Mouse (Mus musculus): ENCODE measurements at regions not wholly inside any gene's neighbourhood (a gene's known extent, or its start where the extent isn't known, plus 50 kb on each side); places are given as distances from the start of the nearest gene placed in this dataset.

DNA sequence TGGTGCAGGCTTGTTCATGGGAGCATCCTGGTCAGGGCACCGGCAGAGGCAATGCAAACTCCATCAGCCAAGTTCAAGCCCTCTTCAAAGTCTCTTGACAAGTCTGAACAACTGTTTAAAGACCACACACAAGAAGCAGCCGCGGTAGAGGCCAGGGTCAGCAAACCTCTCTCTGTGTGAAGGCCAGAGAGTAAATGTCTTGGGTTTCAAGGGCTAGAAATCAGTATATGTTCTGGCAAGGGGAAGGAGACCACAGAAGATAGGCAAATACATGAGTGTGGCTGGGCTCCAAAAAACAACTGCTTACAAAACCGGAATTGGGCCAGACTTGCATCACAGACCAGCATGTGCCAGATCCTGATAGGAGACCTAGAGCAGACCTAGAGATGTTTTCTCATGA is 203.0 kb downstream of the Sptssa start:
- DNase-seq (ENCODE audit: low spot score), result peak; percentile 51

DNA sequence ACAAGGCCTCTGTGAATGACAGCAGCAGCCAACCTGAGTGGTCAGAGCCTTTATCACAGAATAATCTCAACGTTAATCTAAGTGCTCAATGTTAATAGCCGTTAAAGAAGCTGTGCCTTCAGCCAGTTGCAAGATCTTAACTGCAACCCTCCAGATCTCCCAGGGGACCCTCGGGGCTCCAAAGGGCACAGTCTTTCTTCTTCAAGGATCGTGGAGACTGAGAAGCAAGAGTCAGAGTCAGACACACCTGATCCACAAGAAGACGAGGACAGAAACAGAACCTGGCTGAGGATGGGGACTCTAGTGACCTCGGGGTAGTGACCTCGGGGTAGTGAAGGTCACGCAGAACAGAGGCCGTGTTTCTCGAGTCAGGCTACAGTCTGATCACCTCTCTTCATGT is 206.0 kb downstream of the Sptssa start:
- DNase-seq (ENCODE audit: low spot score), result no peak

DNA sequence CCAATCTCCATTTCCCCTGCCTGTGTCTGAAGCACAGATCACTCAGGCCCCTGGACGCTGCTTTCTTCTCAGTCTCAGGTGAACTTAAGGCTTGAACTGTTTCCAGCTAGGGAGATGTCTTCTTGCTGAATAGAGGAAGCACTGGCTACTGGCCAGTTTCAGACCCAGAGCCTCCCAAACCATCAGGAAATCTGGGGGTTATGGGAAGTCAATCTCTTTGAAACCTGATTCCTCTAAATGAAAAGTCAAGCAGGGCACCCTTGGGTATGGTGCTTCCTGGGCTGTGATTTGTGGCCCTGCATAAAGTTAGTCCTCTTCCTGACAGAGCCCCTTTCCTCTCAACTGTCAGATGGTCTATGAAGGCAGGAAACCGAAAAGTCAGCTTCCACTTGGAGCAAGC is 208.2 kb downstream of the Sptssa start:
- no peak for DNase-seq (ENCODE audit: low spot score)

DNA sequence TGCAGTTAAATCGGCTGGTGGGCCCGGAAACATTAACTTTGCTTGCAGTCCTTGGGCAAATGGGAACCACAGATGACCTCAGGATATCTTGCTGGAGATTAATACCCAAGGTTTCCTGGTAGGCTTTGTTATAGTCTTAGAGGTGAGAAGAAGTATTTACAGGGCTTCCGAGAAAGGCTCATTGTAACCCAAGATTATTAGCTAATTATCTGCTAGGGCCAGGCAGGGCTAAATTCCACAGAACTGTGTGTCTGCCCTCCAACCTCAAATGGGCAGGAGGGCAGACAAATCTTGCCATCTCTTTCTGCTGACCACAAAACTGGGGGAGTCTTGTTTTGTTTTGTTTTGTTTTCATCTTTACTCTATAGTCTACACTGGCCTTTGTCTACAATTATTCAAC is 209.0 kb downstream of the Sptssa start:
- DNase-seq (ENCODE audit: low spot score), result no peak

DNA sequence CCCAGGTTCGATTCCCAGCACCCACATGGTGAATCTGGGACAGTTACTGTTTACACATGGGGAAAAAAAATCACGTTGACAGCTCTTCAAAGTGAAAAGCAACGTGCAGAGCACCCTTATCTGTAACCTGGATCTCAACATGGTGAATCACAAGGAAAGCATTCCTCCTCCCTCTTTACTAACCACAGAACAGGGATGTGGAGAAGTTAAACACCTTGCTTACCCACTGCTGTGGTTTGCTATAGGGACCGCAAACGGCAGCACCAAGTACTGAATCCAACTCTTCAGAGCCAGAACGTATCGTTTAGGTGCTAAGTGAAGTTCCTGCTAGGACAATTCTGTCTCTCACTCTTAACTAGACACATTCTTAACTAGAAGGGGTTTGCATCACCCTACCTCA is 210.0 kb downstream of the Sptssa start:
- DNase-seq (ENCODE audit: low spot score), result no peak

DNA sequence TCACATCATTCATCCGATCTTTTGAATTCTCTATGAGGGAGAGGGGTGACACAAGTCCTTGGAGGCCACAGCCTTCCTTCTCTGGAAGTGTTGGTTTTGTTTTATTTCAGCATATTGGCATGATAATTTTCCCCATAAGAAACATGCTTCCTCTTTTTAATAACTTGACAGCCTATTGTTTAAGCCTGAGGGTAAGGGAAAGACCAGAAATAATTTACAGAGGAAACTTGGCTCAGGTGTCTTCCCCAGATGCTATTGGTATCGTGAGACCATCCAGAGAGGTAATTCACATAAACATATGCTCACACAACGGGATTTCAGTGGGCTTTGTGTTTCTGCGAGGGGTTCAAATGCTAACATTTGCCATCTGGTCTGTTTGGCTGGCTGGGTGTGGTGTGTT is 212.0 kb downstream of the Sptssa start:
- DNase-seq (ENCODE audit: low spot score), result no peak

DNA sequence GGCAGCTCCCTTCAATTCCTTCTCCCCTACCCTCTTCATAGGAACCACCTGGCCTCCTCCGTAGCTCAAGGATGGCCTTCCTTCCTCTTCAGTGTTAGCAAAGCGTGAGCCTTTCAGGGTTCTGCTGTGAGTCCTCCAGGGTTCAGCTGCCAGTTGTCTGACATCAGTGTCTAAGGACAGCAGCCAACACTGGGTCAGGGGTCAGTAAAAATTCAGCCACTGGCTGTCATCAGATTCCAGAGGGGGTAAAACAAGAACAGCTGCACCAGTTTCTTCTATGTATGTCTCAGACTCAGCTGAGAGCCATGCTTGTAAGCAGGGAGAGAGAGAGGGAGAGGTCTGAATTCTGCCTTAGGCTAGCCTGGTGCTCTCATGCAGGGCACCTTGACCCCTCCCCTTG is 213.1 kb downstream of the Sptssa start:
- no peak for DNase-seq (ENCODE audit: low spot score)

DNA sequence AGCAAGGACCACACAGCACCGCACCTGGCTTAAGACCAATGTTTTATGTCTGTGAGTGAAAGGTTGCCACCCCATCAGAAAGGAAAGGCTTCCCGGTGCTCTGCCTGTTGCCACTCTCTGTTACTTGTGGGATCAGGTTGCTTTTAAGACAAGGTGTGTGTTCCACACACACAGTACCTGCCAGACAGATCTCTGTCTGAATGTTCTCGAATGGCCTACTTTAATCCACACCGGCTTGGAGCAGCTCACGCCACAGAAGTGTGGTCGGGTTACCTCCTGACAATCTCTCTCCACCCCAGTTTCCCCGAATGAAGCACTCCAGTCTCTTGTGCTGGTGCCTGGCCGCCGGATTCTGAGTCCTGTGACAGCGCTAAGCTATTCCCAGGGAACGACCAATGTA is 214.0 kb downstream of the Sptssa start:
- no peak for DNase-seq (ENCODE audit: low spot score)

DNA sequence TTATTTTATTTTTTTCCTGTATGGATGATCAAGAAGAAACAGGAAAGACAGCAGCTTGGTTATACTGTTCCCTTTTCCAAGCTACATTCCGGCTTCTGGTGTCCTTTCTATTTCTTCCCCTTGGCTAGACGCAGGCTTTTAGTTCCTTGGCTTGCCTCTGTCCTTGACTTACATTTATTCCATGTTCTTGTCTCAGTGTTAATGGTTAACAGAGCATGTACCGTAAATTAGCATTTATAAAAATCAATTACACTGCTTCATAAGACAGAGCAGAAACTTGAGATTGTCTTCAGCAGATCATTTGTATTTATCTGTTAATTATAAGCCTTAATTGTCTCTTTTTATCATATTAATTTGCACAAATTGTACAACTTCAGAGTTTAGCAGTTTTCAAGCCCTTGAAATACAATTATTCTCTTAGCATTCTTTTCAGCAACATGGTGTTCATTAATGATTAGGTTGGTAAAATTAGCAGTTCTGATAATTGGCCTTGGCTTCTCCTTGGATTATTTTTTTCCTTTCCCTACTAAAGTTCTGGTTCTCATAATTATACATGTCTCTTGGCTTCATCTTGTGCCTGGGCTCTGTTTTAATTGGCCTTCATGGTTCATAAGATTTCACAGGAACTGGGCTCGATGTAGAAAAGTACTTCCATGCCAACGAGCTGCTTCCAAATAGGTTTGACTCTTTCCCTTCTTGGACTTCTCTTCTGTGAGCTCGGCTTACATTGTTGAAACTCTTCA is 215.4 kb downstream of the Sptssa start:
- DNase-seq (ENCODE audit: low spot score), result no peak

DNA sequence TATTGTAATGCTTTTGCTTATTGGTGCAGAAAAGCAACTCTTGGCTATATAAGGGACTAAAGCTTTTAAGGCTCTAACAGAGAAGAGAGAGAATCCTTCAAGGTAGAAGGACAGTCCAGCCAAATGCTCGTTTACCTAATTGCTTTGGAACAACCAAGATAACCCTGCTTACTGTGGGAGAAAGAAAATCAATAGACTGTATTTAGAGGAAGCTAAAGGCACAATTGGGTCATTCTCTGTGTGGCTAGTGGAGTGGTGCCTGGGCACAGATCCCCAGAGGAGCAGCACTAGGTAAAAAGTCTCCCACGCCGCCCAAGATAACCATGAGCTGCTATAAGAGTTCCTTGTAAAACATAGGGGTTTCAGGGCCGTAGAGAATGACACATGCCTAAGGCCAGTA is 217.6 kb downstream of the Sptssa start:
- DNase-seq (ENCODE audit: low spot score), result no peak

DNA sequence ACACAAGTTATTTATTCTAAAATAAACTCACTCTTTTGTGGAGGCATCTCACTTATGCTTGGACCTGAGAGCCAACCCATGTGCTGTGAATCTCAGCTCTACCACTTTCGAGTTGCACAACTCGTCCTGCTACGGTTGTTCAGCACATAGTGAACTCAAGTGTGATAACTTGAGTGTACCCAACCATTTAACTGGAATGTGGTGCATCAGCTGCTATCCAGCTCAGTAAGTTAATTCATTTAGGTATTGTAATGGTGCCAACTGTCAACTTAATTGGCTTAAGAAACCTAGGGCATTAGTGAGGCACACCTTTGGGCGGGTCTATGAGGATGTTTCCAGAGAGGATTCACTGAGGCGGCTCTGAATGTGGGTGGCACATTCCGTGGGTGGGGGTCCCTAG is 221.6 kb upstream of the Egln3 start:
- no peak for DNase-seq (ENCODE audit: low spot score)

DNA sequence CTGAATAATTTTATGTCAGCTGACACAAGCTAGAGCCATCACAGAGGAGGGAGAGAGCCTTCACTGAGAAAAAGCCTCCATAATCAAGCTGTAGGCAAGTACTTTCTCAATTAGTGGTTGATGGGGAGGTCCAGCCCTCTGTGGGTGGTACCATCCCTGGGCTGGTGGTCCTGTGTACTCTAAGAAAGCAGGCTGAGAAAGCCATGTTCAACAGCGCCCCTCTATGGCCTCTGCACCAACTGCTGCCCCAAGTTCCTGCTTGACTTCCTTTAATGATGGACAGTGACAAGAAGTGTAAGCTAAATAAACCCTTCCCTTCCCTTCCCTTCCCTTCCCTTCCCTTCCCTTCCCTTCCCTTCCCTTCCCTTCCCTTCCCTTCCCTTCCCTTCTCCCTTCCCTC is 211.2 kb upstream of the Egln3 start:
- no peak for DNase-seq (ENCODE audit: low spot score)

DNA sequence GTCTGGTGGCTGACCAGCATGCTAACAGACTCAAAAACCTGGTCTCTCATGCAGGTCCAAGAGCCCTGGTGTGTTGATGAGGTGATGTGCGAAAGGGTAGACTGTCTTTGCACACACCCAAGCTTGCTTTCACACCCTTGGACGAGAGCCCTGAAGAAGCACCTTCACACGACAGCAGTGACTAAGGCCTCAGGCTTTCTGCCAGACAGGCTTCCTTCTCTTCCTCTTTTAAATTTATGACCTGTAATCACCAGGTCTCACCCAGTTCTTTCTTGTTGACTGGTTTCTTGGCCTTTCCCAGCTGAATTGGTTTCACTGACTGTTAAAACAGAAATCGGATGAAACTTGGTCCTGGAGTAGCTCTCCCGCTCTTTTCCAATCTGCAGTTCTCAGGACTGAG is 210.5 kb upstream of the Egln3 start:
- no peak for DNase-seq (ENCODE audit: low spot score)

DNA sequence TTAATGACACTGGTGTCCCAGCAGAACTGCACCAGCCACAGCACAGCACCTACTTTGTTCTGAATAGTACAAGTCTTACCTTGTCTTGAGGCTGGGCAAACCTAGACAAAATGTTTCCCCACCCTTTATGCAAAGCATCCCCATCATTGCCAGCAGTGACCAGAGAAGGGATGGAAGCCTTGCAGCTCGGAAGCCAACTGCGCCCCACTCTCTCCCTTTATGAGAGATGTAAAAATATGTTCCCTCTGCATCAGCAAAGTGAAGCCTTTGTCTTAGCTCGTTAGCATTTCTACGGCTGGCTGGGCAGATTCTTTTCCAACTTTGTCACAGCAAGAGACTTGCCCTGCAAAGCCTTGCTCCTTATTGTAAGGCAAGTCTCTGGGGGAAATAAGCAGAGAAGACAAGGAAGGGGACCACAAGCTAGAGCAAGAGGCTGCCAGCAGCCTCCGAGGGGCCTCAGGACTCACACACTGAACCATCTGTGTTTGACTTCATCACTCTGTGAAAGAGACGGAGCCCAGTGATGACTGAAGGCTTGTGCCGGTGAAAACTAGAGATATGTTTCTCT is 206.5 kb upstream of the Egln3 start:
- no peak for DNase-seq (ENCODE audit: low spot score)

DNA sequence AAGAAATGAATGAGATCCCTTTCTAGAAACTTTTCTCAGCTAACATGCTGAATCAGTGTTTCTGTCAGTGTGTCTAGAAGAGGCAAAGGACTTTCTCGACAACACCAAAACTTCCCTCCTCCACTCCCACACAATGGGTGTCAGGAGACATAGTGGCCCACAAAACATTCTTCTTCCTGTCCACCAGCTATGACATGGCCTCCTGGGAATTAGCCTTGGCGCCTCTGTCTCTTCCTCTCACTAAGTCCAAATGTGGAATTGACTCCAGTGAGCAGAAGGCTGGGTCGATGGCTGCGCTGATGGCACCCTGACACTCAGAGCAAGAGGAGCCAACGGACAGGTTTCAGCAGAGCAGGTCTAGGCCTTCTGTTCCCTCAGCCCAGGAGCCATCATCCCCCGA is 205.2 kb upstream of the Egln3 start:
- DNase-seq (ENCODE audit: low spot score), result no peak

DNA sequence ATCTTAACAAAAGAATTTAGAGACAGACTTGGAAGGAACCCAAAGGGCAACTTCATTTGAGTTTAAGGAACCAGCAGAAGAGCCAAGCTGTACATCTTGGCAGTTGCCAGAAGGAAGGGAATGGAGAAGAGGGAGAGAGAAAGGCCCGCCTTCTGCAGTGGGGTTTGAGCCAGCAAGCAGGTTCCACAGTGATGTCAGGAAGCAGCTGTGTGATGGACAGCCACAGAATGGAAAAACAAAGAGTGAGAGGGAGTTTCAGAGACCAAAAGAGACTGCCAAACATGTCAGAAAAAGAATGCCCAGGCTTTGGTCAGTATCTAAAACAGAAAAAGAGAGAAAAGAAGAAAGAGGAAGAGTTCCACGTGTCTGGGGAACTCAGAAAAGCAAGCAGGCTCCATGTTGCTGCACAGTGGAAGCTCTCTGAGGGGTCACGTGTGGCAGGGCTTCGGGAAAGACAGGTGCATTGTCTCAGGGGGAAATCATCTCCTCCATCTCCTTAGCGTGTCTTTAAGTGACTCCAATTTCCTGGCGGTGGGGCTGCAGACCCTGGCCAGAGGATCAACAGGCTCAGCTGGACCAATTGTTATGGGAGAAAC is 203.7 kb upstream of the Egln3 start:
- DNase-seq (ENCODE audit: low spot score), result no peak

DNA sequence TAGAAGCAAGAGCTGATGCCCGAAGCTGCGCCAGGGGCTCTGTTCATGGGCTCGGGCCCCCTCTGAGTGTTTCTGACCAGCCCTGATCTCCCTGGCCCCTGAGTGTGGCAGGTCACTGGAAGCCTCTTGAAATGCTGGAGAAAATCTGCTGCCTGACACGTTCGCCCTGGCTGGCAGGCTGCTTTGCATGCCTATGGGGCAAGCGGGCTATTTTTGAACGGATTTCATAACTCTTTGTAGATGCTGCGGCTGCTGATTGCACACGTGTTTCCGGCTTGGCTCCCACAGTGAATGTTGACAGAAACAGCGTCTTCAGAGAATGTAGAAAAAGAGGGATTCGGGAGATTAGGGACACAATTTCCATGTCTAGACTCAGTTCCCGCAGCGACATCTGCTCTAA is 201.4 kb upstream of the Egln3 start:
- DNase-seq (ENCODE audit: low spot score), result no peak

DNA sequence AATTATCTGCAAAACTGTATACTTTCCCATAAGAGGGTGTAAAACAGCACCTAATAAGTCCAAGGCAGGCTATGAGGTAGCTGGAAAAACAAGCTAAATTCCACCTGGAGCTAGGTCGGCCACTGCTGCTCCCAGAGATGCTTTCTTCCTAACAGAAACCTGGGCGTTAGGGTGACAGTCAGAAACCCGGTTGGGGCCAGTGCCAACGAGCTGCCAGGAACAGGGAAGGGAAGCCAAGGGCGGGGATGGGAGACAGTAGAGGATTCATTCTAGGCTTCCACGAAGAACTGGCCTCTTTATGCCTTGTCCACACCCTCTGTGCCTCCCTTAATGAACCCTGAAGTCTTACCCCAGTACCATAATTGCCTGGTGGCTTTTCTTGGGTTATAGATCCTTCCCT is 198.9 kb upstream of the Egln3 start:
- no peak for DNase-seq (ENCODE audit: low spot score)

DNA sequence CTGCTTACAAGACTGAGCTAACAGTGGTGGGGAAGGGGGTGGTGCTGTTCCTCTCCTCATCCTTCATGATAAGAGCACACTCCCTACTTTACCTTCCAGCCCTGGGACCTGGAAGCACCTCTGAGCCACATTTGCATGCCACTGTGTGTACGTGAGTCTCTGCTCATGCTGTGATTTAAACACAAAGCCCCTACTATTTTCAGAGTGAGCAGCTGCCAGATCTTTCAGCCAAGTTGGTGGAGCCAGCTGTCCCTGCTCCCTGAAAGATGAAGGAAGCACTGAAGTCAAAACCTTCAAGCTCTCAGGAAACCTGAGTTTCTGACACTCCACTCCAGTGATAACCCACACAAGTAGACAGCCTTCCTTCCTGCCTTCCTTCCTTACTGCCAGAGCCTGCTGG is 198.0 kb upstream of the Egln3 start:
- DNase-seq (ENCODE audit: low spot score), result no peak

DNA sequence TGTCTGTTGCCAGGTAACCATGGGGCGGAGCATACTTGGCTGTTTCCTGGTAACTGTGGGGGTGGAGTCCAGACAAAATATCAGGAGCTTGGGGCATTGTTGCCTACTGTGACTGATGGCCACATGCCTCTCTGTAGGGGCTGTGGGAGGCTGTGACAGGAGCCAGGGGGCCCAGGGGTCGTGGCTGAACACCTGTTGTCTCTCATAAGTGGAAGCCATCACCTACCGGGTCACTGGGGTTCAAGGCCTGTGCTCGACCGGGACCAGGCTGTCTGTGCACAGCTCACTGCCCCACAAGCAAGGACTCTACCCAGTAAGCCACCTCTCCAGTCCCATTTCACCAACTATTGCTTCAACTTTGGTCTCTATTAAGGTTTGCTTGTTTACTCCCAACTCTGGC is 196.4 kb upstream of the Egln3 start:
- DNase-seq (ENCODE audit: low spot score), result no peak

DNA sequence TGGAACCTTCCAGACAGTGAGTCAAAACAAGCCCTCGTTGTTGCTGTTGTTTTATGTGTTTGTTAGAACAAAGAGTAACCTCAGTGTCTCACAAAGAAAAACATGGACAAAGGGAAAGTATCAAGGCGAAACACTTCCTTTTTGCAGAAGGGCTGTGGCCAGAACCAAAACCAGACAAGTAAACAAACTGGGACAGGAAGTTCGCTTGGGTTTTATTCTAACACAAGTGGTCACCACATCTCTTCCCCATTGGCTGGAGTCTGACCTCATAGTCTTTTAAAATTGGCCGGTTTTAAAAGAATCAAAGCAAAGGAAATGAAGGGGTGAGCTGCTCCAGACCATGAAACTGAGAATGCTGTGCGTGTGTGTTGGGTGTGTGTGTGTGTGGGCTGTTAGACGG is 194.4 kb upstream of the Egln3 start:
- no peak for DNase-seq (ENCODE audit: low spot score)

DNA sequence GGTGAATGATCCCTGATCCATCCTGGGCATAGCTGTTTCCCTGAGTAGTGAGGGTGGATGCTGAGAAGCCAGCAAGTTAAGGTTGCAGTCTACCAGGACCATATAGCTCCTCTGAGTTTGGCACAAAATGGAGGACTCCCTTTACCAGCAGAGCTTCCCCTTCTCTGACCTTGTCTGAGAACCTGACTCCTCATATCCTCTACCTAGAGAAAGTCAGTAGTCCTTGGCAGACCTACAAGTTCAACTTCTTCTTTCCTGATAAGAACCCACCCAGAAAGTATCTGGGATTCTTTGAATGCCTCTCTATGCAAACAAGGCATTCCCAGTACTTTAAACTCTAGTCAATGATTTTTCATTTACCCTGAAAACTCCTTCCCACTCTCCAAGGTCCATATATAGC is 193.3 kb upstream of the Egln3 start:
- no peak for DNase-seq (ENCODE audit: low spot score)

DNA sequence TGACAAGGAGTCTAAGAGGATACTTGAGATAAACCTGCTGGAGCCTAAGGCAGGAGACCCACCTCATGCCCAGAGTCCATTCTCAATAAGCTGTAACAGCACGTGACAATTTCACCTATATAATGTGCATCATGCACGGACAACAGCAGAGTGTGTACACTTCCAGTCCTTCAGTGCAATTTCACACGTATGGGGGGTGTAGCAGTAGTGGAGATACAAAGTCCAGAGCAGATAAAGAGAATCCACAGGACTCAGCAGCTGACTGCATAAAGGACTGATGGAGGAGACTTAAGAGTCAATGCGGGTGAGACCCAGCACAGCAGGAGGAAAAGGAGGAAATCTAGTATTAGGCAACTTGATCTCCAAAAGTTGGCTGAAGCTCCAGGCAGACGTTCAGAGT is 192.7 kb upstream of the Egln3 start:
- DNase-seq (ENCODE audit: low spot score), result no peak

DNA sequence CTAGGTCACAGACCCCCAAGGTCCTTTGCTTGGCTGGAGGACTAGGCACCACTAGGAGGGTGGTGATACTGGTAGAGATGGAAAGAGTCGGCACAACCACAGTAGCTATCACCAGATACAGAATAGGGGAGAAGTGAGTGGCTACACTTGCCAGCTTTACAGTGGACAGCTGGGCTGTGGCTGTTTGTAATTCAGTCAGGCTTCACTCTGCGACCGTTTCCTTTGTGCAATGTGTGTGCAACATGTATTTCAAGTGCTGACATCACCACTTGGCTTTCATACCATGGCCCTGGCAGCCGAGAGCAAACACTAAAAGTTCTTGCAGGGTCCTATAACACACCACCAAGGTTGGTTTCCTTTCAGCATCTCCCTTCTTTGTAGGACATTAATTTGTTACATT is 181.7 kb upstream of the Egln3 start:
- no peak for DNase-seq (ENCODE audit: low spot score)

All from testis, postnatal 10 days (tissue).